Comparison of ENCODE assay signal across 18 mouse cellular contexts in genomic region chr3:95963230-95963629, GRCm38 (mm10).
"Had no signal": no experiment of that assay in that cellular context is flagged by ENCODE, and none has a peak within 500 bp of the region (broad histone marks: within the 10 kb centered on the region; RNA-seq: fewer than 3 reads in every experiment).

No protein-coding gene starts in this region.

- H3K9me3 ChIP-seq: limb, embryonic 12.5 days; limb, embryonic 15.5 days; lung, embryonic 15.5 days; megakaryocyte, embryonic 14.5 days; neural tube, embryonic 12.5 days; neural tube, embryonic 15.5 days had no signal

- H3K27me3 ChIP-seq: limb, embryonic 12.5 days; limb, embryonic 15.5 days; lung, embryonic 15.5 days; neural tube, embryonic 12.5 days; neural tube, embryonic 15.5 days had no signal

- H3K36me3 ChIP-seq: limb, embryonic 12.5 days; limb, embryonic 15.5 days; lung, embryonic 15.5 days; neural tube, embryonic 12.5 days; neural tube, embryonic 15.5 days had no signal

- H3K9ac ChIP-seq: limb, embryonic 12.5 days; limb, embryonic 15.5 days; liver, embryonic 14.5 days; liver, postnatal 0 days; lung, embryonic 15.5 days; neural tube, embryonic 12.5 days; neural tube, embryonic 15.5 days had no signal

- DNase-seq: layer of hippocampus, adult 9-11 months; layer of hippocampus, postnatal 36 days; liver, postnatal 0 days; right cerebral cortex, adult 18-20 months; right cerebral cortex, postnatal 4 days had no signal

- H3K4me2 ChIP-seq: limb, embryonic 12.5 days; limb, embryonic 15.5 days; liver, embryonic 11.5 days; lung, embryonic 15.5 days; midbrain, embryonic 11.5 days; neural tube, embryonic 12.5 days; neural tube, embryonic 15.5 days had no signal

- H3K4me3 ChIP-seq: layer of hippocampus, adult 2 months; left cerebral cortex, adult 2 months; limb, embryonic 12.5 days; limb, embryonic 15.5 days; lung, embryonic 15.5 days; megakaryocyte, embryonic 14.5 days; neural tube, embryonic 12.5 days; neural tube, embryonic 15.5 days had no signal

- ATAC-seq: liver, postnatal 0 days had no signal

- H3K27ac ChIP-seq: kidney, postnatal 0 days; layer of hippocampus, adult 2 months; left cerebral cortex, adult 2 months; limb, embryonic 12.5 days; limb, embryonic 15.5 days; liver, embryonic 14.5 days; lung, embryonic 15.5 days; neural tube, embryonic 12.5 days; neural tube, embryonic 15.5 days; stomach, postnatal 0 days had no signal
